Mouse (Mus musculus) hematopoietic stem cell, adult 5-6 weeks (primary cell): ENCODE data around the gene Tac1. TPM values are rescaled to one million over a fixed set of nuclear protein-coding genes. Genes with fewer than 3 reads are reported as not detected.
"Not testable (repeated sequence)": the region's sequence is repeated elsewhere in the genome, so short reads cannot be mapped to it uniquely, and the experiment has no call there.

ENCODE experiments used
- ATAC-seq, 2 experiments: fragments of 125-278 bp in 1 of 2; replicated peaks in 1 of 2; 2 replicates each; pipeline ENCODE4 v1.8.0; 2016 to 2017; ENCODE audit warnings: inconsistent platforms in 2 of 2, mild to moderate bottlenecking in 2 of 2, moderate number of reproducible peaks in 2 of 2, low read depth in 1 of 2, moderate TSS enrichment in 1 of 2; ENCODE audit not compliant: low FRiP score in 2 of 2, poor library complexity in 2 of 2, severe bottlenecking in 2 of 2, insufficient read depth in 1 of 2, low TSS enrichment in 1 of 2
- total RNA-seq: library from RNA; stranded (forward); fragments of 172-1452, 232-1000 nt; gene quantifications from 2 replicates; pipeline ENCODE4 v1.2.3, GENCODE M21; 2017

The Tac1 gene
- total RNA-seq: not detected in 2 replicates

- ATAC-seq: peak; percentile 32 to 51; a peak in 3 of 4 replicates
These were observed at the start of gene Tac1 for GRCm38 (mm10) chr6:7554829-7555391. Gene Tac1 (plus strand): TSS chr6:7554879.

- ATAC-seq: not testable (repeated sequence)
These were observed 11.2 kb upstream of the Tac1 start for GRCm38 (mm10) chr6:7543511-7543910.

GRCm38 (mm10) chr6:7555688-7556476, 1.2 kb downstream of the Tac1 start:
- ATAC-seq: peak in 1 of 2 experiments; percentile 14; a peak in 2 of 4 replicates

- no peak for ATAC-seq
These were observed 3.5 kb downstream of the Tac1 start for GRCm38 (mm10) chr6:7558164-7558563.

GRCm38 (mm10) chr6:7562524-7562923, 7.8 kb downstream of the Tac1 start:
- ATAC-seq: no peak

- no peak for ATAC-seq
These were observed 9.9 kb downstream of the Tac1 start for GRCm38 (mm10) chr6:7564537-7564936.

GRCm38 (mm10) chr6:7571144-7571543, 16.5 kb downstream of the Tac1 start:
- no peak for ATAC-seq

- no peak for ATAC-seq
These were observed 23.4 kb downstream of the Tac1 start for GRCm38 (mm10) chr6:7578031-7578430.

GRCm38 (mm10) chr6:7594445-7594844, 39.8 kb downstream of the Tac1 start:
- ATAC-seq: no peak

- no peak for ATAC-seq
These were observed 43.7 kb downstream of the Tac1 start for GRCm38 (mm10) chr6:7598416-7598815.

- ATAC-seq: peak; percentile 71 to 76
These were observed 45.5 kb downstream of the Tac1 start for GRCm38 (mm10) chr6:7600228-7600627.

- no peak for ATAC-seq
These were observed 46.8 kb downstream of the Tac1 start for GRCm38 (mm10) chr6:7601353-7602094.

- not testable (repeated sequence) for ATAC-seq
These were observed 59.0 kb downstream of the Tac1 start for GRCm38 (mm10) chr6:7613676-7614075.

Other genes starting within 250 kb of the Tac1 start
- 19.4 and 45.4 TPM in 2 replicates for gene Asns, start 138.4 kb downstream of the Tac1 start, total RNA-seq